Mouse (Mus musculus) hindbrain, postnatal 0 days (tissue): Measurements from ENCODE around the gene Pole2. TPM values are rescaled to one million over a fixed set of nuclear protein-coding genes. Genes with fewer than 3 reads are reported as not detected.

Experiments
- ATAC-seq: fragments of 200-750 bp; cut with Nextera tagmentation; 2 replicates; pipeline ENCODE4 v1.8.0; 2017; ENCODE audit warnings: mild to moderate bottlenecking, moderate TSS enrichment, moderate library complexity
- DNase-seq: peaks from one replicate; pipeline ENCODE4 v3.0.0-alpha.2; 2015; ENCODE audit warnings: low spot score
- H3K27ac ChIP-seq: fragments of 300-500 bp; sonication (generic); 2 replicates; pipeline ENCODE4 v1.5.1; 2014; ENCODE audit warnings: mild to moderate bottlenecking
- H3K27me3 ChIP-seq: fragments of 300-500 bp; sonication (generic); 2 replicates; pipeline ENCODE4 v1.6.1; 2014; ENCODE audit warnings: low read length, mixed read lengths; ENCODE audit not compliant: insufficient read depth
- H3K36me3 ChIP-seq: fragments of 300-500 bp; sonication (generic); 2 replicates; pipeline ENCODE4 v1.6.1; 2014; ENCODE audit warnings: low read length, mixed read lengths; ENCODE audit not compliant: insufficient read depth
- H3K4me1 ChIP-seq: fragments of 300-500 bp; sonication (generic); 2 replicates; pipeline ENCODE4 v1.6.1; 2014; ENCODE audit warnings: antibody characterized with exemption, low read length, mixed read lengths; ENCODE audit not compliant: insufficient read depth
- H3K4me2 ChIP-seq: fragments of 300-500 bp; sonication (generic); 2 replicates; pipeline ENCODE4 v1.6.1; 2014; ENCODE audit warnings: low read depth, mild to moderate bottlenecking, low read length, moderate library complexity, mixed read lengths
- H3K4me3 ChIP-seq: fragments of 300-500 bp; sonication (generic); 2 replicates; pipeline ENCODE4 v1.5.1; 2014; ENCODE audit warnings: low read length
- H3K9ac ChIP-seq: fragments of 300-500 bp; sonication (generic); replicated peaks from 2 replicates; pipeline ENCODE4 v1.6.1; 2014; ENCODE audit warnings: mild to moderate bottlenecking, low read length, moderate library complexity, mixed read lengths
- H3K9me3 ChIP-seq: fragments of 300-500 bp; sonication (generic); 2 replicates; pipeline ENCODE4 v1.6.1; 2016; ENCODE audit warnings: low read length, mixed read lengths
- CTCF ChIP-seq: IDR thresholded peaks from 2 replicates; pipeline ENCODE4 v1.5.1; 2016; ENCODE audit warnings: antibody characterized with exemption, control low read depth, low read depth
- WGBS: fragments of 180-500 bp; shearing (Covaris S2); extraction: QIAGEN DNeasy Blood & Tissue Kit; methylation state at CpG from one replicate; pipeline ENCODE4 v1.1.7; 2014; 5-methylcytosine and 5-hydroxymethylcytosine counted together
- microRNA-seq, 2 experiments: library from miRNA; unstranded; fragments of <30 nt; microRNA quantifications; one replicate each; pipeline ENCODE4; 2016
- polyA plus RNA-seq: library from polyadenylated mRNA; unstranded; fragments of >200 nt; fragmentation: Nextera tagmentation; extraction: Ambion mirVana; gene quantifications from 2 replicates; pipeline ENCODE4 v1.2.1, GENCODE M21; 2015
- total RNA-seq: library from RNA; depleted of rRNA; stranded (reverse); fragments of >200 nt; gene quantifications from 2 replicates; pipeline ENCODE4 v1.2.3, GENCODE M21; 2014; rRNA removed

Pole2 gene
- total and polyA plus RNA-seq, 2 experiments from 2014 or later: 3.1 to 4.4 TPM

DNA sequence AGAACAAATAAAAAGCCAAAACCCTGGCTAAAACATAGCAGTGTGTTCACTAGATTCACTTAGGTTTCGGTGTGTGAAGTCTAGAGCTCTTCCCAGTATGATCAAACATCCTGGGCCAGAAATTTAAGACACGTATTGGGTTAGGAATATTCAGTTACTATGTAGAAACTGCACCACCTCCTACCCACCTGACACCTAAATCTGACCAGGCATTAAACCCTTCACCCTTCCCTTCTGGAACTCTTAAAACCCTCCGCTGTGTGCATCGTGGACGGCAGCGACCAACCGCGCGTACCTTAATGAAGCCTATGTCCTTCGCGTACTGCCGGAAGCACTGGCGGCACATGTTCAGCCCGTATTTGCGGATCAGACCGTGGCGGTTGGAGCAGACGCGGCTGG lies 69.6 kb downstream of the Pole2 start:
- peak; percentile 1; the same call in 1 of the 2 replicates for ATAC-seq
- no peak for TF ChIP-seq CTCF
- Histone ChIP-seq H3K9me3 (no peaks in the 10 kb centered on the region), H3K27ac (peak overlapping the region; percentile 96), H3K27me3 (no peaks in the 10 kb centered on the region), H3K36me3 (peaks cover 11% of the 10 kb centered on the region; the same call in 1 of the 2 replicates), H3K4me3 (peak overlapping the region; percentile 71), H3K4me1 (no peaks in the 10 kb centered on the region), H3K9ac (peak overlapping the region; percentile 85), H3K4me2 (peak overlapping the region; percentile 77)
- under 1% methylated on average over 19 of the region's 19 CpGs for WGBS
- DNase-seq: peak; percentile 31

- WGBS: 99% methylated on average over 2 of the region's 2 CpGs
- Histone ChIP-seq H3K36me3 (peaks cover 11% of the 10 kb centered on the region; the same call in 1 of the 2 replicates), H3K27me3 (no peaks in the 10 kb centered on the region), H3K4me1 (no peaks in the 10 kb centered on the region), H3K27ac (no peak overlapping the region), H3K9ac (no peak overlapping the region), H3K4me3 (no peak overlapping the region), H3K9me3 (no peaks in the 10 kb centered on the region), H3K4me2 (no peak overlapping the region)
- no peak for DNase-seq
- no peak for TF ChIP-seq CTCF
- ATAC-seq: no peak
Measured at GRCm38 (mm10) chr12:69157107-69157506, 70.9 kb downstream of the Pole2 start.

DNA sequence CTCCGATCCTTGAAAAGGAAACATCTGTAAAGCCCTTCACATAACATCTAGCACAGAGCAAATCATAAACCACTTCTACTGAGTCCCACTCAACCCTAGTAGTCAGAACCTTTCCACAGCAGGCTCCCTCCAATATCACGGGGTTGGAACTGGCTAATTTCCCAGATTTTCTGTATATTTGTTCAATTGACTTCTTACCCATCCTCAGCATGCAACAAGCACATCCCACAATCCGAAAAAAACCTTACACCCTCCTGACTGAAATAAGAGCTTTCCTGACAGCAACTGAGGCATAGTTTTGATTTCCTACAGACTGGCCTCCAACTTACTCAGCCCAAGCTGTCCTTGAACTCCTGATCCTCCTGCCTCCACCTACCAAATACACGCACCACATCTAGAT lies 71.6 kb downstream of the Pole2 start:
- H3K9ac ChIP-seq: no peak overlapping the region
- TF ChIP-seq CTCF: no peak
- no peak overlapping the region for H3K27ac ChIP-seq
- WGBS: 82% methylated on average over 4 of the region's 4 CpGs
- H3K4me3 ChIP-seq: no peak overlapping the region
- H3K4me1 ChIP-seq: no peaks in the 10 kb centered on the region
- no peaks in the 10 kb centered on the region for H3K9me3 ChIP-seq
- DNase-seq: no peak
- no peak for ATAC-seq
- no peaks in the 10 kb centered on the region for H3K27me3 ChIP-seq
- H3K4me2 ChIP-seq: no peak overlapping the region
- H3K36me3 ChIP-seq: peaks cover 11% of the 10 kb centered on the region; the same call in 1 of the 2 replicates

GRCm38 (mm10) chr12:69155923-69156322 lies 72.1 kb downstream of the Pole2 start:
- H3K27me3 ChIP-seq: no peaks in the 10 kb centered on the region
- no peak for TF ChIP-seq CTCF
- H3K4me1 ChIP-seq: no peaks in the 10 kb centered on the region
- no peak for DNase-seq
- no peak for ATAC-seq
- H3K4me2 ChIP-seq: no peak overlapping the region
- 82% methylated on average over 2 of the region's 2 CpGs for WGBS
- no peak overlapping the region for H3K4me3 ChIP-seq
- H3K27ac ChIP-seq: no peak overlapping the region
- H3K9ac ChIP-seq: no peak overlapping the region
- H3K9me3 ChIP-seq: no peaks in the 10 kb centered on the region
- H3K36me3 ChIP-seq: peaks cover 11% of the 10 kb centered on the region; the same call in 1 of the 2 replicates

Small RNA genes lying within 50 kb of the gene (microRNA-seq; reads per million reads assigned to microRNA genes)
- 0 reads per million in 2 experiments for gene Gm47287
- 0.88 to 1.1 reads per million in 2 experiments for gene Gm47295

Other genes with a start within 250 kb of the Pole2 start
- gene Rps29, start 69.0 kb downstream of the Pole2 start, total RNA-seq: 56.4 and 153 TPM in 2 replicates
- 1,492 and 1,507 TPM in 2 replicates for gene Rps29, start 69.0 kb downstream of the Pole2 start, polyA plus RNA-seq
- gene Lrr1, start 59.4 kb downstream of the Pole2 start, total RNA-seq: 0.37 and 0.86 TPM in 2 replicates
- gene Lrr1, start 59.4 kb downstream of the Pole2 start, polyA plus RNA-seq: 3.4 and 3.6 TPM in 2 replicates
- gene Rpl36al, start 44.1 kb downstream of the Pole2 start, total RNA-seq: 80.6 and 99.1 TPM in 2 replicates
- gene Rpl36al, start 44.1 kb downstream of the Pole2 start, polyA plus RNA-seq: 417 and 430 TPM in 2 replicates
- gene Mgat2, start 44.0 kb downstream of the Pole2 start, total RNA-seq: 64.6 and 71.1 TPM in 2 replicates
- 39.7 and 42.2 TPM in 2 replicates for gene Mgat2, start 44.0 kb downstream of the Pole2 start, polyA plus RNA-seq
- 2.0 and 4.7 TPM in 2 replicates for gene Gm49383, start 31.1 kb downstream of the Pole2 start, total RNA-seq
- 11.4 and 13.3 TPM in 2 replicates for gene Gm49383, start 31.1 kb downstream of the Pole2 start, polyA plus RNA-seq
- 5.1 and 5.2 TPM in 2 replicates for gene Dnaaf2, start 29.8 kb downstream of the Pole2 start, total RNA-seq
- gene Dnaaf2, start 29.8 kb downstream of the Pole2 start, polyA plus RNA-seq: 7.7 and 8.2 TPM in 2 replicates
- gene Gm49384, start 23.9 kb downstream of the Pole2 start, total RNA-seq: not detected in 2 replicates
- gene Gm49384, start 23.9 kb downstream of the Pole2 start, polyA plus RNA-seq: 7.1 and 8.3 TPM in 2 replicates
- gene Klhdc1, start 13.0 kb upstream of the Pole2 start, total RNA-seq: 3.9 and 6.5 TPM in 2 replicates
- gene Klhdc1, start 13.0 kb upstream of the Pole2 start, polyA plus RNA-seq: 15.0 and 23.6 TPM in 2 replicates
- 252 and 313 TPM in 2 replicates for gene Klhdc2, start 68.5 kb upstream of the Pole2 start, total RNA-seq
- 248 and 251 TPM in 2 replicates for gene Klhdc2, start 68.5 kb upstream of the Pole2 start, polyA plus RNA-seq
- 24.9 and 34.3 TPM in 2 replicates for gene Nemf, start 129.0 kb upstream of the Pole2 start, total RNA-seq
- gene Nemf, start 129.0 kb upstream of the Pole2 start, polyA plus RNA-seq: 69.7 and 78.2 TPM in 2 replicates
- 112 and 132 TPM in 2 replicates for gene Arf6, start 144.0 kb upstream of the Pole2 start, total RNA-seq
- 41.6 and 43.5 TPM in 2 replicates for gene Arf6, start 144.0 kb upstream of the Pole2 start, polyA plus RNA-seq
- not detected in 2 replicates for gene Gm9887, start 144.3 kb upstream of the Pole2 start, total RNA-seq
- 0.43 and 1.5 TPM in 2 replicates for gene Gm9887, start 144.3 kb upstream of the Pole2 start, polyA plus RNA-seq